In the genomic region with DNA sequence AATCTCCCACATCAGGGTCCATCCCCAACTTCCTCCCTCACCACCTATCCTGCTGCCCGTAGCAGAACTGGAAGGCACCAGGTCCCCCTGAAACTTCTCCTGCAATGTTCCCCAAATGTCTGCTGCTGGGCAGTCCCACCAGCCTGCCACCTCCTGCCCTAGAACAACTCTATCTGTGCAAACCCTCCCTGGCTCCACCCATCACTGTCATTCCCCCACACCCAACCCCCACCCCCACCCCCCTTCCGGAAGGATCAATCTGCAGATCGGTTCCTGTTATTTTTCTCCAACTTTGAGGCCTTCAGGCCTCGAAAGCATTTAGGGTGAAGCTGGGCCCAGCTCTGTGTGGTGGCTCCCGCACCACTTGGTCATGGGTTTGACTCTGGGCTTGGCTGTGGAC, we compare ENCODE assay signal across 11 mouse cellular contexts. TPM values are rescaled to one million over a fixed set of nuclear protein-coding genes. Genes with fewer than 3 reads are reported as not detected.
DNase-seq lines count a peak whose midpoint lies in the region; ATAC-seq and TF ChIP-seq lines count a peak whose summit lies in the region.
"Had no signal": no experiment of that assay in that cellular context is flagged by ENCODE, and none has a peak within 500 bp of the region (broad histone marks: within the 10 kb centered on the region; RNA-seq: fewer than 3 reads in every experiment).

No protein-coding gene starts in this region.

- no peaks in the 10 kb centered on the region for H3K27me3 ChIP-seq in heart, embryonic 12.5 days (replicated peaks)
- peaks cover 24% of the 10 kb centered on the region for H3K27me3 ChIP-seq in embryonic facial prominence, embryonic 10.5 days (replicated peaks; ENCODE audit: low read depth, poor library complexity, severe bottlenecking)

- H3K9me3 ChIP-seq in heart, embryonic 12.5 days (replicated peaks), result no peaks in the 10 kb centered on the region
- H3K9me3 ChIP-seq in embryonic facial prominence, embryonic 10.5 days, result no peaks in the 10 kb centered on the region

- DNase-seq in heart, postnatal 14 days, result no peak
- DNase-seq in 416B (ENCODE audit: low read depth) (peak; percentile 70), liver (peak; percentile 61)
- DNase-seq in embryonic facial prominence, embryonic 10.5 days (ENCODE audit: low spot score), result no peak
- DNase-seq in layer of hippocampus, adult 2 months (ENCODE audit: low spot score in 2 of 2), result no peak
- DNase-seq in cerebellum, adult 8-10 months, result no peak
- no peak for DNase-seq in adrenal gland, postnatal 36 days
- DNase-seq: right cerebral cortex, postnatal 4 days had no signal

- TF ChIP-seq CTCF in layer of hippocampus, adult 2 months (conservative IDR thresholded peaks at IDR 0.05), result no peak

- WGBS in heart, embryonic 12.5 days, result 55% methylated on average over 5 of the region's 5 CpGs
- 70% methylated on average over 5 of the region's 5 CpGs for WGBS in embryonic facial prominence, embryonic 10.5 days

- no peaks in the 10 kb centered on the region for H3K36me3 ChIP-seq in heart, embryonic 12.5 days
- no peaks in the 10 kb centered on the region for H3K36me3 ChIP-seq in embryonic facial prominence, embryonic 10.5 days (replicated peaks)

- peak overlapping the region; percentile 89 for H3K27ac ChIP-seq in heart, embryonic 12.5 days (ENCODE audit: poor library complexity, severe bottlenecking)
- H3K27ac ChIP-seq in embryonic facial prominence, embryonic 10.5 days (replicated peaks), result peak overlapping the region; percentile 57
- no peak overlapping the region for H3K27ac ChIP-seq in layer of hippocampus, adult 2 months

- H3K9ac ChIP-seq in heart, embryonic 12.5 days, result 0 out of 2 replicates have a peak overlapping the region, but pooled peaks have one; percentile 50

- 0 out of 2 replicates have a peak overlapping the region, but pooled peaks have one; percentile 21 for H3K4me2 ChIP-seq in heart, embryonic 12.5 days

- intact Hi-C loops in heart, postnatal 14 days (cut with DNase I), result no loop called here

- H3K4me3 ChIP-seq in heart, embryonic 12.5 days, result no peak overlapping the region
- no peak overlapping the region for H3K4me3 ChIP-seq in embryonic facial prominence, embryonic 10.5 days
- no peak overlapping the region for H3K4me3 ChIP-seq in layer of hippocampus, adult 2 months

- peaks cover 70% of the 10 kb centered on the region for H3K4me1 ChIP-seq in heart, embryonic 12.5 days (replicated peaks)
- peaks cover 61% of the 10 kb centered on the region for H3K4me1 ChIP-seq in embryonic facial prominence, embryonic 10.5 days

- ATAC-seq in heart, embryonic 12.5 days (ENCODE audit: insufficient number of reproducible peaks, low FRiP score), result no peak

RNA-seq across cellular contexts. Expression of a gene that starts 8.7 kb away (rescaled TPM):
- 60.8 and 80.5 TPM in 2 replicates for polyA plus RNA-seq in heart, embryonic 12.5 days (2016; fragmentation: Nextera tagmentation; extraction: Ambion mirVana)
- total RNA-seq in heart, postnatal 14 days (2021), result 100 to 1,000 TPM; 113 to 133 TPM
- polyA plus RNA-seq in embryonic facial prominence, embryonic 10.5 days (2016; fragmentation: Nextera tagmentation; extraction: Ambion mirVana), result 26.8 and 28.1 TPM in 2 replicates
- 10 to 100 TPM; 16.6 to 24.4 TPM for total RNA-seq in layer of hippocampus, adult 2 months (2021)
- total RNA-seq in adrenal gland, postnatal 36 days (2021), result 100 to 1,000 TPM; 140 to 167 TPM

RNA-seq across cellular contexts. Expression of a gene that starts 58.8 kb away (rescaled TPM):
- polyA plus RNA-seq in heart, embryonic 12.5 days (2016; fragmentation: Nextera tagmentation; extraction: Ambion mirVana), result not detected in 2 replicates
- total RNA-seq in heart, postnatal 14 days (2021), result not detected
- not detected in 2 replicates for polyA plus RNA-seq in embryonic facial prominence, embryonic 10.5 days (2016; fragmentation: Nextera tagmentation; extraction: Ambion mirVana)
- not detected for total RNA-seq in layer of hippocampus, adult 2 months (2021)
- total RNA-seq in adrenal gland, postnatal 36 days (2021), result not detected
- total RNA-seq: MEL had no signal
- polyA plus RNA-seq: limb, embryonic 11.5 days had no signal

Comparison
In these comparisons a context has a peak if more than half of its experiments do, and no peak if none do; other contexts are left out.
1. DNase-seq: peak in 416B (single experiment) and liver (single experiment); none in heart, postnatal 14 days (0 of 2), embryonic facial prominence, embryonic 10.5 days (single experiment), layer of hippocampus, adult 2 months (0 of 2), cerebellum, adult 8-10 months (single experiment) and adrenal gland, postnatal 36 days (0 of 2).
2. RNA of a gene that starts 8.7 kb away (total RNA-seq): 140 to 167 TPM in adrenal gland, postnatal 36 days and 113 to 133 TPM in heart, postnatal 14 days; 16.6 to 24.4 TPM in layer of hippocampus, adult 2 months; every median in the first group is over 4 times any median in the second.